Mouse (Mus musculus): Measurements from ENCODE around the gene Sycp3.

DNA sequence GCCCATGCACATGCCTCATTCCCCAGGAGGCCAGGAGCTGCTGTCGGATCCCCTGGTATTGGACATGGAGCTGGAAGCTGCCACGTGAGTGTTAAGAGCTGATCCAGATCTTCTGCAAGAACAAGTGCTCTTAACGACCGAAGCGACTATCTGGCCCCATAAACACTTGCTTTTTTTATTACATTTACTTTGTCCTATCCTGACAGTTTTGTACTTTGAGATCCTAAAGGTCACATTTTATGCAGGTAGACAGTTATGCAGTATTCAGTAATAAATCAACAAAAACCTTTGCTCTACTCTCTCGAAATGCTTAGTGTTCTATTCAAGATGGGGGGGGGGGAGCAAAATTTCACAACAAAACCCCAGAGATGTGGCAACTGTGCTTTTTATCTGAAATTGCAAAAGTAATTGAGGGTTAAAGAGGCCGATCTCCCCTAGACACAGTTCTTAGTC is 48.3 kb downstream of the Sycp3 start:
- TF ChIP-seq ZNF384 (IDR thresholded peaks at IDR 0.05; ENCODE audit: low read depth, low read length) (no peak), CHD2 (IDR thresholded peaks at IDR 0.05; ENCODE audit: low read depth, low read length) (no peak)

Data from ES-E14 (cell line).